Mouse (Mus musculus) ovary, adult 2 months (tissue): ENCODE measurements around the gene Cxcl10. TPM values are rescaled to one million over a fixed set of nuclear protein-coding genes. Genes with fewer than 3 reads are reported as not detected.

ENCODE experiments used
- polyA plus RNA-seq: library from polyadenylated mRNA; depleted of rRNA; stranded (reverse); fragments of >200 nt; gene quantifications from 2 replicates; pipeline ENCODE4 v1.2.3, GENCODE M21; 2012; rRNA removed

Cxcl10 gene
- polyA plus RNA-seq, result 6.1 and 7.6 TPM in 2 replicates

GRCm38 (mm10) chr5:92348794-92349413 is at the start of gene Cxcl10:
Gene Cxcl10, minus strand, starts transcription at chr5:92348889.

GRCm38 (mm10) chr5:92331635-92332338 is 16.9 kb downstream of the Cxcl10 start, which contains the start of gene Art3:
Gene Art3, plus strand, starts transcription at chr5:92331827.

GRCm38 (mm10) chr5:92327929-92328328 is 20.8 kb downstream of the Cxcl10 start, which contains the start of gene Cxcl9:
Gene Cxcl9, minus strand, starts transcription at chr5:92328079.

GRCm38 (mm10) chr5:92309681-92310511 is 38.8 kb downstream of the Cxcl10 start, which contains the start of gene Sdad1:
Gene Sdad1, minus strand, starts transcription at chr5:92310479.

Other genes with a start within 250 kb of the Cxcl10 start
- 29.4 and 36.8 TPM in 2 replicates for gene Uso1, start 211.0 kb downstream of the Cxcl10 start, polyA plus RNA-seq
- not detected in 2 replicates for gene U90926, start 133.5 kb downstream of the Cxcl10 start, polyA plus RNA-seq
- gene Ppef2, start 92.6 kb downstream of the Cxcl10 start, polyA plus RNA-seq, result 2.0 and 2.2 TPM in 2 replicates
- gene Naaa, start 70.7 kb downstream of the Cxcl10 start, polyA plus RNA-seq, result 62.5 and 106 TPM in 2 replicates
- gene Sdad1, start 38.4 kb downstream of the Cxcl10 start, polyA plus RNA-seq, result 14.7 and 14.9 TPM in 2 replicates
- gene Cxcl9, start 20.8 kb downstream of the Cxcl10 start, polyA plus RNA-seq, result 2.7 and 3.0 TPM in 2 replicates
- gene Art3, start 17.1 kb downstream of the Cxcl10 start, polyA plus RNA-seq, result 4.9 and 5.2 TPM in 2 replicates
- 9.6 and 23.6 TPM in 2 replicates for gene Nup54, start 86.3 kb upstream of the Cxcl10 start, polyA plus RNA-seq
- gene Scarb2, start 157.9 kb upstream of the Cxcl10 start, polyA plus RNA-seq, result 31.3 and 39.4 TPM in 2 replicates
- gene Fam47e, start 206.2 kb upstream of the Cxcl10 start, polyA plus RNA-seq, result 7.9 and 9.6 TPM in 2 replicates